Mouse (Mus musculus) liver, embryonic 15.5 days (tissue): Measurements from ENCODE around the gene Enpp1. TPM values are rescaled to one million over a fixed set of nuclear protein-coding genes. Genes with fewer than 3 reads are reported as not detected.
A peak's percentile ranks its signal among the peaks of the same experiment; 100 is the strongest.
"Not testable (repeated sequence)": the region's sequence is repeated elsewhere in the genome, so short reads cannot be mapped to it uniquely, and the experiment has no call there.

Source experiments
- ATAC-seq: fragments of 200-750 bp; cut with Nextera tagmentation; 2 replicates; pipeline ENCODE4 v1.8.0; 2017; ENCODE audit warnings: moderate number of reproducible peaks, mild to moderate bottlenecking, moderate library complexity; ENCODE audit not compliant: insufficient read depth
- H3K27ac ChIP-seq: fragments of 300-500 bp; sonication (generic); replicated peaks from 2 replicates; pipeline ENCODE4 v1.5.1; 2015; ENCODE audit warnings: mild to moderate bottlenecking, inconsistent platforms
- H3K27me3 ChIP-seq: fragments of 300-500 bp; sonication (generic); 2 replicates; pipeline ENCODE4 v1.6.1; 2015; ENCODE audit warnings: mild to moderate bottlenecking, inconsistent platforms
- H3K36me3 ChIP-seq: fragments of 300-500 bp; sonication (generic); replicated peaks from 2 replicates; pipeline ENCODE4 v1.6.1; 2015; ENCODE audit warnings: moderate library complexity, mild to moderate bottlenecking, inconsistent platforms
- H3K4me1 ChIP-seq: fragments of 300-500 bp; sonication (generic); replicated peaks from 2 replicates; pipeline ENCODE4 v1.6.1; 2015; ENCODE audit warnings: inconsistent platforms
- H3K4me2 ChIP-seq: fragments of 300-500 bp; sonication (generic); 2 replicates; pipeline ENCODE4 v1.6.1; 2015; ENCODE audit warnings: moderate library complexity, mild to moderate bottlenecking, inconsistent platforms
- H3K4me3 ChIP-seq: fragments of 300-500 bp; sonication (generic); replicated peaks from 2 replicates; pipeline ENCODE4 v1.5.1; 2015; ENCODE audit warnings: mild to moderate bottlenecking, inconsistent platforms
- H3K9ac ChIP-seq: fragments of 300-500 bp; sonication (generic); 2 replicates; pipeline ENCODE4 v1.6.1; 2015; ENCODE audit warnings: moderate library complexity, mild to moderate bottlenecking, inconsistent platforms
- H3K9me3 ChIP-seq: fragments of 300-500 bp; sonication (generic); replicated peaks from 2 replicates; pipeline ENCODE4 v1.6.1; 2016; ENCODE audit warnings: inconsistent platforms
- WGBS: fragments of 180-500 bp; shearing (Covaris S2); methylation state at CpG from one replicate; pipeline ENCODE4 v1.1.7; 2015; ENCODE audit warnings: mixed read lengths; ENCODE audit not compliant: insufficient replicate concordance; 5-methylcytosine and 5-hydroxymethylcytosine counted together
- polyA plus RNA-seq: library from polyadenylated mRNA; unstranded; fragments of >200 nt; fragmentation: Nextera tagmentation; extraction: Ambion mirVana; gene quantifications from 2 replicates; pipeline ENCODE4 v1.2.1, GENCODE M21; 2015

Enpp1 gene
- polyA plus RNA-seq, 1 experiment from 2014 or later = 2.0 TPM

GRCm38 (mm10) chr10:24635331-24635815 is 76.6 kb downstream of the Enpp1 start:
- no peak overlapping the region for H3K27ac ChIP-seq
- H3K4me1 ChIP-seq = peaks cover 21% of the 10 kb centered on the region
- H3K27me3 ChIP-seq = no peaks in the 10 kb centered on the region
- H3K36me3 ChIP-seq = no peaks in the 10 kb centered on the region
- peak overlapping the region; percentile 15 for H3K4me2 ChIP-seq
- H3K9ac ChIP-seq = no peak overlapping the region
- H3K4me3 ChIP-seq = no peak overlapping the region
- WGBS = 10% methylated on average over 11 of the region's 11 CpGs
- ATAC-seq = peak; percentile 20; the same call in 1 of the 2 replicates
- H3K9me3 ChIP-seq = no peaks in the 10 kb centered on the region

DNA sequence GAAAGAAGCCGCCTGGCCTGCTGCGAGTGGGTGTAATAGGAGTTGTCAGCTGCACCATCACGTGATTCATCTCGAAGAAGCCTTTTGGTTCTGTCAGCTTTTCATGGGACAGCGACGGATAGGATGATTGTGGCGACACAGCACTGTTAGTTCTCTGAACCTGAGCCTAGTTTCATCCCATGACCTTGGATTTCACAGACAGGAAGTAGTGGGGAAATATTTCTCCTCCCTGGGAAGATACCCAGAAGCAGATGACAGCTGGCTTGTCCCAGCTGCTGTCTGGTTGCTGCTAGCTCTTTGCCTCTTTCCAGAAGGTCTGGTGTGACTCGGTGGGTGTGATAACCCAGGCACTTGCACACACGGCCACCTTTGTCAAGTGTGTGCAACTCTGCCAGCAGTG is 77.7 kb downstream of the Enpp1 start:
- Histone ChIP-seq H3K27me3 (no peaks in the 10 kb centered on the region), H3K9ac (no peak overlapping the region), H3K4me2 (no peak overlapping the region), H3K27ac (no peak overlapping the region), H3K4me1 (peaks cover 21% of the 10 kb centered on the region), H3K4me3 (no peak overlapping the region), H3K36me3 (no peaks in the 10 kb centered on the region), H3K9me3 (no peaks in the 10 kb centered on the region)
- WGBS = 61% methylated on average over 9 of the region's 9 CpGs
- no peak for ATAC-seq

GRCm38 (mm10) chr10:24631122-24631521 is 80.8 kb downstream of the Enpp1 start:
- Histone ChIP-seq H3K4me2 (no peak overlapping the region), H3K27ac (no peak overlapping the region), H3K4me1 (peaks cover 20% of the 10 kb centered on the region), H3K9me3 (no peaks in the 10 kb centered on the region), H3K9ac (no peak overlapping the region), H3K36me3 (no peaks in the 10 kb centered on the region), H3K27me3 (no peaks in the 10 kb centered on the region), H3K4me3 (no peak overlapping the region)
- 63% methylated on average over 5 of the region's 5 CpGs for WGBS
- no peak for ATAC-seq

- Histone ChIP-seq H3K4me2 (no peak overlapping the region), H3K36me3 (no peaks in the 10 kb centered on the region), H3K27me3 (no peaks in the 10 kb centered on the region), H3K27ac (no peak overlapping the region), H3K4me3 (no peak overlapping the region), H3K9me3 (no peaks in the 10 kb centered on the region), H3K9ac (no peak overlapping the region), H3K4me1 (peaks cover 14% of the 10 kb centered on the region)
- WGBS = 21% methylated on average over 18 of the region's 18 CpGs
- no peak for ATAC-seq
These were observed 81.4 kb downstream of the Enpp1 start for GRCm38 (mm10) chr10:24630469-24631081.

GRCm38 (mm10) chr10:24629086-24629720 is 82.8 kb downstream of the Enpp1 start:
- Histone ChIP-seq H3K27ac (no peak overlapping the region), H3K4me2 (no peak overlapping the region)

GRCm38 (mm10) chr10:24628466-24628865 is 83.5 kb downstream of the Enpp1 start:
- Histone ChIP-seq H3K9ac (no peak overlapping the region), H3K4me1 (no peaks in the 10 kb centered on the region), H3K27me3 (no peaks in the 10 kb centered on the region), H3K27ac (no peak overlapping the region), H3K4me3 (no peak overlapping the region), H3K9me3 (no peaks in the 10 kb centered on the region), H3K36me3 (no peaks in the 10 kb centered on the region), H3K4me2 (no peak overlapping the region)
- ATAC-seq = no peak
- 59% methylated on average over 9 of the region's 9 CpGs for WGBS

More at GRCm38 (mm10) chr10:24629086-24629720, 82.8 kb downstream of the Enpp1 start:
- WGBS = 30% methylated on average over 9 of the region's 9 CpGs
- no peak overlapping the region for H3K9ac ChIP-seq
- ATAC-seq = peak; percentile 52
- no peaks in the 10 kb centered on the region for H3K9me3 ChIP-seq
- no peaks in the 10 kb centered on the region for H3K36me3 ChIP-seq
- H3K27me3 ChIP-seq = no peaks in the 10 kb centered on the region
- H3K4me3 ChIP-seq = no peak overlapping the region
- peaks cover 1% of the 10 kb centered on the region; the same call in 1 of the 2 replicates for H3K4me1 ChIP-seq

GRCm38 (mm10) chr10:24627262-24627661 is 84.7 kb downstream of the Enpp1 start:
- no peaks in the 10 kb centered on the region for H3K27me3 ChIP-seq
- H3K36me3 ChIP-seq = no peaks in the 10 kb centered on the region
- no peak overlapping the region for H3K9ac ChIP-seq
- 69% methylated on average over 12 of the region's 12 CpGs for WGBS
- no peak overlapping the region for H3K4me2 ChIP-seq
- no peak overlapping the region for H3K27ac ChIP-seq
- no peaks in the 10 kb centered on the region for H3K9me3 ChIP-seq
- ATAC-seq = no peak
- no peak overlapping the region for H3K4me3 ChIP-seq
- no peaks in the 10 kb centered on the region for H3K4me1 ChIP-seq

DNA sequence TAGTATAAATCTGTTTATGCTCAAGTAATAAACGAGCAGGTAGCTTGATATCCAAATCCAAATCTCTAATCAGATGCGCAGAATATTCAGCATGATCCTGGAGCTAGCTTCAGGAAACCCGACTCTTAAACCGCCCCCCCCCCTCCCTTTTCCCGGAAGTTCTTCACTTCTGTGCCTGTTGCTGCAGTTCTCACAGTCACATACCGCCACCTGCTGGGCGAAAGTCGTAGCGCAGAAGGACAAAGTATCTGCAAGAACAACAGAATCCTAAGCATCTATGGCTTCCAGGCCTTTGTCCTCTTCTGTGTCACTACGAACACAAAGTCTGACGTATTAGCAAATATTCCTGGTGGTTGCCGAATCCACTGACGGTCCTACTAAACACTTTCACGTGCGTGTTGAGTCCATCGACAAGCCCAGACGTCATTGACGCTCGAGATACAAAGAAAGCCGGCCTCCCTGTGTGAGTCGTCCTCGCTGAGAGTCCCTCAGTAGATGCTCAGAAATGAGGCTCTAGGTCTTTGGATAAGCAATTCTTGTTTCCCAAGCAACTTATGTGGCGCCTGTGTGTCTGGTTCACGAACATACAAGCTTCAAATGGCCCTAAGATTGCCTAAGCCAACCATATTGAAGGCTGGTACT is 86.8 kb downstream of the Enpp1 start:
- no peak overlapping the region for H3K27ac ChIP-seq
- H3K9ac ChIP-seq = no peak overlapping the region
- no peak overlapping the region for H3K4me2 ChIP-seq
- no peak overlapping the region for H3K4me3 ChIP-seq
- WGBS = 33% methylated on average over 24 of the region's 24 CpGs
- no peaks in the 10 kb centered on the region for H3K36me3 ChIP-seq
- no peaks in the 10 kb centered on the region for H3K27me3 ChIP-seq
- ATAC-seq = no peak
- H3K9me3 ChIP-seq = no peaks in the 10 kb centered on the region
- no peaks in the 10 kb centered on the region for H3K4me1 ChIP-seq

- H3K27me3 ChIP-seq = no peaks in the 10 kb centered on the region
- H3K4me2 ChIP-seq = no peak overlapping the region
- no peak overlapping the region for H3K27ac ChIP-seq
- no peak overlapping the region for H3K4me3 ChIP-seq
- H3K4me1 ChIP-seq = no peaks in the 10 kb centered on the region
- H3K9ac ChIP-seq = no peak overlapping the region
- H3K9me3 ChIP-seq = no peaks in the 10 kb centered on the region
- no peaks in the 10 kb centered on the region for H3K36me3 ChIP-seq
- ATAC-seq = no peak
- 15% methylated on average over 7 of the region's 7 CpGs for WGBS
These were observed 89.4 kb downstream of the Enpp1 start for GRCm38 (mm10) chr10:24622586-24622985.

- H3K4me3 ChIP-seq = no peak overlapping the region
- H3K27ac ChIP-seq = no peak overlapping the region
- H3K9me3 ChIP-seq = no peaks in the 10 kb centered on the region
- WGBS = 23% methylated on average over 9 of the region's 9 CpGs
- no peaks in the 10 kb centered on the region for H3K36me3 ChIP-seq
- no peak overlapping the region for H3K9ac ChIP-seq
- no peaks in the 10 kb centered on the region for H3K27me3 ChIP-seq
- no peak for ATAC-seq
- no peak overlapping the region for H3K4me2 ChIP-seq
- H3K4me1 ChIP-seq = no peaks in the 10 kb centered on the region
These were observed 90.4 kb downstream of the Enpp1 start for GRCm38 (mm10) chr10:24621572-24621971.

DNA sequence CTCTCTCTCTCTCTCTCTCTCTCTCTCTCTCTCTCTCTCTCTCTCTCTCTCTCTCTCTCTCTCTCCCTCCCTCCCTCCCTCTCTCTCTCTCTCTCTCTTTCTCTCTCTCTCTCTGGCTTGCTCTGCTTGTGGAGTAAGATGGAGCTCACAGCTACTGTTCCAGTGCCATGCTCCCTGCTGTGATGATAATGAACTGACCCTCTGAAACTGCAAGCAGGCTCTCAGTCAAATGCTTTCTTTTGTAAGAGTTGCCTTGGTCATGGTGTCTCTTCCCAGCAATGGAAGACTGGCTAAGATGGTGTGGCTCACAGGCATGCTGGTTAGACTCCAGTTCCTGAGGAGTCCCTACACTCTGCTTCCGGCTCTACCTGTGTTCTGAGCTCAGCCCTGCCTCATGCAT is 95.4 kb downstream of the Enpp1 start:
- WGBS = 78% methylated on average over 1 of the region's 1 CpGs
- H3K9ac ChIP-seq, H3K9me3 ChIP-seq, H3K4me2 ChIP-seq, H3K4me1 ChIP-seq, ATAC-seq, H3K27me3 ChIP-seq, H3K4me3 ChIP-seq, H3K36me3 ChIP-seq, H3K27ac ChIP-seq: not testable (repeated sequence)
